Mouse (Mus musculus): ENCODE results near the gene Gm20388. TPM values are rescaled to one million over a fixed set of nuclear protein-coding genes. Genes with fewer than 3 reads are reported as not detected.

The Gm20388 gene
- polyA plus RNA-seq, 1 experiment from 2014 or later = not detected

GRCm38 (mm10) chr8:120411059-120411458 is 500.4 kb downstream of the Gm20388 start:
- Histone ChIP-seq H3K4me2 (replicated peaks; ENCODE audit: low read depth) (no peak overlapping the region), H3K4me3 (ENCODE audit: low read depth, low read length) (no peak overlapping the region), H3K4me1 (replicated peaks; ENCODE audit: control insufficient read depth, insufficient read depth) (peaks cover 12% of the 10 kb centered on the region), H3K9me3 (ENCODE audit: control insufficient read depth, low read length) (no peaks in the 10 kb centered on the region), H3K27me3 (ENCODE audit: control insufficient read depth, insufficient read depth, low read length) (no peaks in the 10 kb centered on the region), H3K9ac (ENCODE audit: low read length) (no peak overlapping the region), H3K27ac (replicated peaks) (no peak overlapping the region), H3K36me3 (ENCODE audit: control insufficient read depth, insufficient read depth, low read length) (no peaks in the 10 kb centered on the region)
- ATAC-seq (ENCODE audit: low FRiP score, low TSS enrichment) = no peak
- DNase-seq (ENCODE audit: low spot score) = no peak
- TF ChIP-seq CTCF (IDR thresholded peaks at IDR 0.05; ENCODE audit: low read depth) = no peak
- TF ChIP-seq EP300 (optimal IDR thresholded peaks at IDR 0.05) = no peak
- 86% methylated on average over 14 of the region's 14 CpGs for WGBS

GRCm38 (mm10) chr8:120411862-120412261 is 501.2 kb downstream of the Gm20388 start:
- no peak for TF ChIP-seq CTCF (IDR thresholded peaks at IDR 0.05; ENCODE audit: low read depth)
- TF ChIP-seq EP300 (optimal IDR thresholded peaks at IDR 0.05) = no peak
- Histone ChIP-seq H3K4me2 (replicated peaks; ENCODE audit: low read depth) (no peak overlapping the region), H3K9me3 (ENCODE audit: control insufficient read depth, low read length) (no peaks in the 10 kb centered on the region), H3K27ac (replicated peaks) (no peak overlapping the region), H3K36me3 (ENCODE audit: control insufficient read depth, insufficient read depth, low read length) (no peaks in the 10 kb centered on the region), H3K27me3 (ENCODE audit: control insufficient read depth, insufficient read depth, low read length) (no peaks in the 10 kb centered on the region), H3K4me3 (ENCODE audit: low read depth, low read length) (no peak overlapping the region), H3K9ac (ENCODE audit: low read length) (peak overlapping the region; percentile 27; the same call in 1 of the 2 replicates), H3K4me1 (replicated peaks; ENCODE audit: control insufficient read depth, insufficient read depth) (peaks cover 18% of the 10 kb centered on the region)
- ATAC-seq (ENCODE audit: low FRiP score, low TSS enrichment) = no peak
- 48% methylated on average over 8 of the region's 8 CpGs for WGBS
- DNase-seq (ENCODE audit: low spot score) = no peak

DNA sequence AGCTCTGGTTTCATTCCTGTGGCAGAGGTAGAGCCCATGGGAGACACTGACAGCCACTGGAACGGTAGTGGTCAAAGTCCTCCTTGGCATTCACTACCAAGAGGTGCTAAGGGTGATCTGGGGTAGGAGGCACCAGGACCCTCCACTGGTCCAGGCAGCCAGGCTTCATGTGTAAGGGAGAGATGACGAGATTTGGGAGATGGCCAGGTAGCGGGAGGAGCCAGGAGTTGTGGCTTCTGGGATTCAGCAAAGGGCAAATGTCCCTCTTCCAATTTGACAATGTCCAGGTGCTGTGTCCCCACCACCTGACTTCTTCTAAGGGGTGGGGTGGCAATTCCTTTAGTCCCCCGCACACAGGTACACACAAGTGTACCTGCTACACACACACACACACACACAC is 501.7 kb downstream of the Gm20388 start:
- DNase-seq (ENCODE audit: low spot score) (no peak), ATAC-seq (ENCODE audit: low FRiP score, low TSS enrichment) (no peak)
- no peak overlapping the region for H3K27ac ChIP-seq (replicated peaks)
- H3K27me3 ChIP-seq (ENCODE audit: control insufficient read depth, insufficient read depth, low read length) = no peaks in the 10 kb centered on the region
- H3K4me3 ChIP-seq (ENCODE audit: low read depth, low read length) = no peak overlapping the region
- H3K4me1 ChIP-seq (replicated peaks; ENCODE audit: control insufficient read depth, insufficient read depth) = peaks cover 20% of the 10 kb centered on the region
- WGBS = 78% methylated on average over 4 of the region's 4 CpGs
- no peak overlapping the region for H3K9ac ChIP-seq (ENCODE audit: low read length)
- H3K4me2 ChIP-seq (replicated peaks; ENCODE audit: low read depth) = no peak overlapping the region
- no peaks in the 10 kb centered on the region for H3K9me3 ChIP-seq (ENCODE audit: control insufficient read depth, low read length)
- no peak for TF ChIP-seq EP300 (optimal IDR thresholded peaks at IDR 0.05)
- no peak for TF ChIP-seq CTCF (IDR thresholded peaks at IDR 0.05; ENCODE audit: low read depth)
- H3K36me3 ChIP-seq (ENCODE audit: control insufficient read depth, insufficient read depth, low read length) = no peaks in the 10 kb centered on the region

- Histone ChIP-seq H3K4me3 (ENCODE audit: low read depth, low read length) (no peak overlapping the region), H3K36me3 (ENCODE audit: control insufficient read depth, insufficient read depth, low read length) (no peaks in the 10 kb centered on the region), H3K27ac (replicated peaks) (no peak overlapping the region), H3K9me3 (ENCODE audit: control insufficient read depth, low read length) (no peaks in the 10 kb centered on the region), H3K4me1 (replicated peaks; ENCODE audit: control insufficient read depth, insufficient read depth) (peaks cover 24% of the 10 kb centered on the region), H3K4me2 (replicated peaks; ENCODE audit: low read depth) (no peak overlapping the region), H3K9ac (ENCODE audit: low read length) (no peak overlapping the region), H3K27me3 (ENCODE audit: control insufficient read depth, insufficient read depth, low read length) (no peaks in the 10 kb centered on the region)
- WGBS = 73% methylated on average over 29 of the region's 29 CpGs
- no peak for ATAC-seq (ENCODE audit: low FRiP score, low TSS enrichment)
- no peak for TF ChIP-seq EP300 (optimal IDR thresholded peaks at IDR 0.05)
- TF ChIP-seq CTCF (IDR thresholded peaks at IDR 0.05; ENCODE audit: low read depth) = no peak
- DNase-seq (ENCODE audit: low spot score) = no peak
These were observed 502.4 kb downstream of the Gm20388 start for GRCm38 (mm10) chr8:120412911-120413625.

DNA sequence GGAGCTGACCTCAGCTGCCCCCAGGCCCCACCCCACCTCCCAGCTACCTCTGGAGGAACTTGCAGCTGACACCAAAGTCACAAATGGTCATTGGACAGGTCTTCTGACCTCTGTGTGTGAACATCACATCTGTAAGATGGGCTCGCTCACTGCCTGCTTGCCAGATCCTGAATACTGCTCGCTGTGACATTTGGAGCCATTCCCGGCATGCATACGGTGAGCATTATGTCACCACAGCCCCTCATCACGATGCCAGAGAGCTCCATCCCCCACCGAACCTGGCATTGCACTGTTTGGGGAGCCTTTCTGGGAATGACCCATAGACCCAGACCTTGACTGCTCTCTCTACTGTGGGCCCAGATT is 503.0 kb downstream of the Gm20388 start:
- H3K27ac ChIP-seq (replicated peaks) = no peak overlapping the region
- H3K4me3 ChIP-seq (ENCODE audit: low read depth, low read length) = no peak overlapping the region
- TF ChIP-seq CTCF (IDR thresholded peaks at IDR 0.05; ENCODE audit: low read depth) (no peak), EP300 (optimal IDR thresholded peaks at IDR 0.05) (no peak)
- H3K4me1 ChIP-seq (replicated peaks; ENCODE audit: control insufficient read depth, insufficient read depth) = peaks cover 23% of the 10 kb centered on the region
- DNase-seq (ENCODE audit: low spot score) = no peak
- no peaks in the 10 kb centered on the region for H3K27me3 ChIP-seq (ENCODE audit: control insufficient read depth, insufficient read depth, low read length)
- 83% methylated on average over 6 of the region's 6 CpGs for WGBS
- H3K4me2 ChIP-seq (replicated peaks; ENCODE audit: low read depth) = no peak overlapping the region
- no peaks in the 10 kb centered on the region for H3K9me3 ChIP-seq (ENCODE audit: control insufficient read depth, low read length)
- no peak for ATAC-seq (ENCODE audit: low FRiP score, low TSS enrichment)
- H3K9ac ChIP-seq (ENCODE audit: low read length) = no peak overlapping the region
- H3K36me3 ChIP-seq (ENCODE audit: control insufficient read depth, insufficient read depth, low read length) = no peaks in the 10 kb centered on the region

DNA sequence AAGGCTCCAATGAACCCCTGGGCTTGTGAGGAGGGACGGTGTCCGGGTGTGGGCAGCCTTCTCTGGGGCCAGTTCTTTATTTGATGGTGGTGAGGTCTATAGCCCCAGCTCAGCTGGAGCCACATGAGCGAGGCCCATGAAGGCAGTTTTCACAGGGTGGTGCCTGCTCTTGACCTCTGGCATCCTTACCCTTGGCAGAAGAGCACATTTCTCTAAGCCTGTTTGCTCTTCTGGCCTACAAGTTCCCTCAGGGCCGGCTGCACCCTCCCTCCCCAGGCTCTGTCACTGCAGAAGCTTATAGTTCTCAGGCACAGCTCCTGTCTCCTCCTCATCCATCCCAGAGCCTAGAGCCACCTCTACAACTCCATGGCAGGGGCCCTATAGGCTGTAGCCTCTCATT is 503.6 kb downstream of the Gm20388 start:
- no peaks in the 10 kb centered on the region for H3K27me3 ChIP-seq (ENCODE audit: control insufficient read depth, insufficient read depth, low read length)
- H3K4me1 ChIP-seq (replicated peaks; ENCODE audit: control insufficient read depth, insufficient read depth) = peaks cover 23% of the 10 kb centered on the region
- H3K9me3 ChIP-seq (ENCODE audit: control insufficient read depth, low read length) = no peaks in the 10 kb centered on the region
- H3K36me3 ChIP-seq (ENCODE audit: control insufficient read depth, insufficient read depth, low read length) = no peaks in the 10 kb centered on the region
- no peak overlapping the region for H3K4me2 ChIP-seq (replicated peaks; ENCODE audit: low read depth)
- no peak overlapping the region for H3K4me3 ChIP-seq (ENCODE audit: low read depth, low read length)
- 66% methylated on average over 4 of the region's 4 CpGs for WGBS
- no peak overlapping the region; the same call in 1 of the 2 replicates for H3K27ac ChIP-seq (replicated peaks)
- H3K9ac ChIP-seq (ENCODE audit: low read length) = 0 out of 2 replicates have a peak overlapping the region, but pooled peaks have one; percentile 13
- DNase-seq (ENCODE audit: low spot score) = no peak
- ATAC-seq (ENCODE audit: low FRiP score, low TSS enrichment) = no peak
- TF ChIP-seq EP300 (optimal IDR thresholded peaks at IDR 0.05) (no peak), CTCF (IDR thresholded peaks at IDR 0.05; ENCODE audit: low read depth) (no peak)
